Mouse (Mus musculus): ENCODE results near the gene Ldhb. TPM values are rescaled to one million over a fixed set of nuclear protein-coding genes. Genes with fewer than 3 reads are reported as not detected.

Gene Ldhb
- polyA plus RNA-seq, 1 experiment from 2014 or later = 517 TPM

DNA sequence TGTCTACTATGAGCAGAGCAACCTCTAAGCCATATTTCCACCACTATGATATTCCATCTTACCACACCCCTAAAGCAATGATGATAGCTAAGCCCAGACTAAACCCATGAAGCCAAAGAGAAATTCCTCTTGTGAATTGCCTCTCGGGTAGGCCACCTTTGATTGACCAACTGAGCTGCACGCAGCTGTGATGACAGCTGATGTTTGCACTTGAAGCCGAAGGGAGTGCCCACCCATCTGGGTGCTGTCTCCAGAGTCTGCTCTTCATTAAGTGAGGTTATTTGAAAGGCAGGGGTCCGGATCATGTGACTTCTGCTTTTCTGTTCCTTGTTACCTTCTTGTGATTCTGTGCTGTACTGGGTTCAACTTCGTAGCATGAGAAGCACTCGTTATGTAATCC, 45.6 kb downstream of the Ldhb start:
- peaks cover 17% of the 10 kb centered on the region for H3K4me1 ChIP-seq (replicated peaks)
- H3K9me3 ChIP-seq = no peaks in the 10 kb centered on the region

DNA sequence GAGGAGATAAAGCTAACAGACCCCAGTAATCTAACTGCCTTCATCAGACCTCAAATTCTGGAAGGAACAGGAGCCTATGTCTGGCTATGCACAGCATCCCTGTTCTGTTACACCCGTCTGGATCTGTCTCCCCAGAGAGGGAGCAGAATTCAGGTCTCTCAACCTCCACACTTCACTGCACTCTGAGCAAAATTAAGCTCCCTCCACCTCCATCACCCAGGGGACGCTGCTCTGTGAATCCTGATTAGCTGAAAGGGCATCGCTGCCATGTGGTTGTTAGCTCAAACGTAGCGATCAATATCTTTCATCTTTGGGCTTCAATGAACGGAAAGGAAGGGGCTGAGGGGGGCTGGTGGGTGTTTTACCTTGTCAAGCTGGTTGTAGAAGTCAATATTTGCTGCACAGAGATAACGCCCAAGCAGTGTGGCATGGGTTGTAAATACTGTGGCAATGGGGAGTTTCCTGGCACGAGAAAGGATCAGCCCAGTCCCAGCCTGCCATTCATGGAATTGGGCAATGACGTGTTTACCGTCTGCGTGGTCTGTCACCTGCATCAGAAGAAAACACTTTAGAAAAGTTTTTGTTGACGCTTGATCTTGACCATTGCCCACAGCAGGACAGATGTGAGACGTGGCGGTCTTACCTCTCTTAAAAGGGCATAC, 48.6 kb downstream of the Ldhb start:
- Histone ChIP-seq H3K4me3 (no peak overlapping the region), H3K9ac (no peak overlapping the region; the same call in 1 of the 2 replicates), H3K36me3 (no peaks in the 10 kb centered on the region), H3K27ac (no peak overlapping the region; the same call in 1 of the 2 replicates), H3K9me3 (no peaks in the 10 kb centered on the region), H3K4me1 (replicated peaks) (peaks cover 17% of the 10 kb centered on the region), H3K27me3 (no peaks in the 10 kb centered on the region), H3K4me2 (no peak overlapping the region)
- WGBS = 63% methylated on average over 14 of the region's 14 CpGs
- ATAC-seq (ENCODE audit: low FRiP score) = peak; percentile 65

More for the DNA sequence above, 45.6 kb downstream of the Ldhb start:
- Histone ChIP-seq H3K27ac (no peak overlapping the region), H3K4me2 (no peak overlapping the region), H3K4me3 (no peak overlapping the region), H3K27me3 (no peaks in the 10 kb centered on the region), H3K36me3 (no peaks in the 10 kb centered on the region), H3K9ac (no peak overlapping the region)
- no peak for ATAC-seq (ENCODE audit: low FRiP score)
- 75% methylated on average over 6 of the region's 6 CpGs for WGBS

DNA sequence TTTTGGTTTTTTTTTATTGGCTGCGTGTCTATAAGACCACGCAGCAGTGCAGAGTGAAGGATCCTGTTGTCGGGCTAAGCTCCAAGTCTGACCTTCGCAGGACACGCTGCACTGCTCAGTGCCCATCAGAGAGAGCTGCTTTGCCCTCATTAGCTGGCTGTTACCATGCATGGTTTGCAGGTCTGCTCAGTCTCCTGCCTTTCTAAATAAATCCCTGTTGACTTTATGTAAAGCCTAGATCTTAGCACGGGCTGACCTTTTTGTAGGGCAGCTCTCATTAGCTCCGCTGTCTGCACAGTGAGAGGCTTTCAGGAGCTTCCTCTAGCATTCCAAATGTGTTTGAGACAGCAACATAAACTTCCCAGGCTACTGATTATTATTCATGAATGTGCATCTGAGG, 49.7 kb downstream of the Ldhb start:
- ATAC-seq (ENCODE audit: low FRiP score) = 0 out of 2 replicates have a peak, but pooled peaks have one; percentile 46
- H3K4me2 ChIP-seq = no peak overlapping the region
- WGBS = 33% methylated on average over 7 of the region's 7 CpGs

GRCm38 (mm10) chr6:142455314-142455996, 52.3 kb downstream of the Ldhb start:
- H3K27me3 ChIP-seq = no peaks in the 10 kb centered on the region
- WGBS = 70% methylated on average over 7 of the region's 7 CpGs
- no peaks in the 10 kb centered on the region for H3K36me3 ChIP-seq
- no peak for ATAC-seq (ENCODE audit: low FRiP score)
- H3K9me3 ChIP-seq = no peaks in the 10 kb centered on the region
- no peak overlapping the region for H3K4me2 ChIP-seq
- no peak overlapping the region for H3K27ac ChIP-seq
- H3K4me1 ChIP-seq (replicated peaks) = peaks cover 17% of the 10 kb centered on the region
- H3K9ac ChIP-seq = no peak overlapping the region
- no peak overlapping the region for H3K4me3 ChIP-seq

More for the DNA sequence above, 49.7 kb downstream of the Ldhb start:
- Histone ChIP-seq H3K4me1 (replicated peaks) (peaks cover 17% of the 10 kb centered on the region), H3K27me3 (no peaks in the 10 kb centered on the region), H3K9ac (no peak overlapping the region), H3K9me3 (no peaks in the 10 kb centered on the region), H3K27ac (no peak overlapping the region), H3K36me3 (no peaks in the 10 kb centered on the region), H3K4me3 (no peak overlapping the region)

DNA sequence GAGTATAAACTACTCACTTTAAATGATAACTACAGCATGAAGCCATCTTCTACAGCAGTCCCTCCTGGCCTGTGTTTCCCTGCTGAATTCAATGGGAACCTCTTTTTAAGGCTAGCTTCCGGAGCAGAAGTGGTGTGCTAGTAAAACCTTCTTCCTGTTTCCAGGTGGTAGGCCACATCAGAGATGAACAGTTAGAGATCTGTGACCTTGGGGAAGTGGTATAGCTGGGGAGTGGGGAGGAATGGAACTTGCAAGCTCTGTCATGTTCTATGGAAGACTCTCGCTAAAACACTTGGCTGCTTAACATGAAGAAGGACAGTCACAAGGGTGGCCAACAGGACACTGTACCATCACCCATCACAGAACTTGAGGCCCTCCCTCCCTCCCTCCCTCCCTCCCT, 54.4 kb downstream of the Ldhb start:
- Histone ChIP-seq H3K4me1 (replicated peaks) (peaks cover 5% of the 10 kb centered on the region; the same call in 1 of the 2 replicates), H3K4me2 (no peak overlapping the region), H3K36me3 (no peaks in the 10 kb centered on the region), H3K27ac (no peak overlapping the region), H3K9ac (no peak overlapping the region), H3K27me3 (no peaks in the 10 kb centered on the region), H3K9me3 (no peaks in the 10 kb centered on the region), H3K4me3 (no peak overlapping the region)
- no peak for ATAC-seq (ENCODE audit: low FRiP score)
- WGBS = 81% methylated on average over 2 of the region's 2 CpGs

DNA sequence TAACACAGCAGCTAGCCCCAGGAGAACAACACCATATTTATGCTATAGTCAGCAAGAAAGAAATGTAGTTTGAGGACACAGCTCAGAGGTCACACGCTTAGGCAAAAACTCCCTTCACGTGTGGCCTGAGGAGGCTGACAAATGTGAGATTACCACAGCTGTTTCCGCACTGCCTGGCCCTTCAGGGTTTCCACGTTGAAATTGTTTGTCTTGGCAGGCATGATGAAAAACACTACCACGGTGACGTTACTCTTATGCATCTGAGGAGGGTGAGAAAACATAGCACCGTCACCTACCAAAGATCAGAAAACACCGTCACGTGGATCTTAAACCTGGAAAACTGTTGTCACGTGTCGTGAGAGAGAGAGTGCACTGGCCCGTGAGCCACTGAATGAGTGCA, 56.4 kb downstream of the Ldhb start:
- 76% methylated on average over 12 of the region's 12 CpGs for WGBS
- Histone ChIP-seq H3K4me1 (replicated peaks) (no peaks in the 10 kb centered on the region), H3K9me3 (no peaks in the 10 kb centered on the region), H3K9ac (no peak overlapping the region), H3K27me3 (no peaks in the 10 kb centered on the region), H3K36me3 (no peaks in the 10 kb centered on the region), H3K4me3 (no peak overlapping the region), H3K4me2 (no peak overlapping the region), H3K27ac (no peak overlapping the region)
- no peak for ATAC-seq (ENCODE audit: low FRiP score)

Other genes starting within 250 kb of the Ldhb start
- gene Iapp, start 209.5 kb downstream of the Ldhb start, polyA plus RNA-seq (2015; fragmentation: Nextera tagmentation; extraction: Ambion mirVana) = 0.48 and 0.81 TPM in 2 replicates
- 0.34 and 0.36 TPM in 2 replicates for gene Slco1a5, start 185.0 kb downstream of the Ldhb start, polyA plus RNA-seq (2015; fragmentation: Nextera tagmentation; extraction: Ambion mirVana)
- 23.9 and 25.8 TPM in 2 replicates for gene Pyroxd1, start 162.3 kb downstream of the Ldhb start, polyA plus RNA-seq (2015; fragmentation: Nextera tagmentation; extraction: Ambion mirVana)
- 28.1 and 29.3 TPM in 2 replicates for gene Recql, start 120.9 kb downstream of the Ldhb start, polyA plus RNA-seq (2015; fragmentation: Nextera tagmentation; extraction: Ambion mirVana)
- gene Golt1b, start 120.7 kb downstream of the Ldhb start, polyA plus RNA-seq (2015; fragmentation: Nextera tagmentation; extraction: Ambion mirVana) = 83.2 and 88.5 TPM in 2 replicates
- 3.6 and 9.5 TPM in 2 replicates for gene Spx, start 94.5 kb downstream of the Ldhb start, polyA plus RNA-seq (2015; fragmentation: Nextera tagmentation; extraction: Ambion mirVana)
- gene Gys2, start 34.8 kb downstream of the Ldhb start, polyA plus RNA-seq (2015; fragmentation: Nextera tagmentation; extraction: Ambion mirVana) = 0.08 and 0.09 TPM in 2 replicates
- 10.9 and 12.1 TPM in 2 replicates for gene Kcnj8, start 63.7 kb upstream of the Ldhb start, polyA plus RNA-seq (2015; fragmentation: Nextera tagmentation; extraction: Ambion mirVana)
- gene Abcc9, start 194.4 kb upstream of the Ldhb start, polyA plus RNA-seq (2015; fragmentation: Nextera tagmentation; extraction: Ambion mirVana) = 2.6 and 3.3 TPM in 2 replicates
- 178 and 180 TPM in 2 replicates for gene Cmas, start 248.7 kb upstream of the Ldhb start, polyA plus RNA-seq (2015; fragmentation: Nextera tagmentation; extraction: Ambion mirVana)

Data from hindbrain, embryonic 13.5 days (tissue).